Mouse (Mus musculus): ENCODE measurements around the gene Ltk. TPM values are rescaled to one million over a fixed set of nuclear protein-coding genes. Genes with fewer than 3 reads are reported as not detected.
"Not testable (repeated sequence)": the region's sequence is repeated elsewhere in the genome, so short reads cannot be mapped to it uniquely, and the experiment has no call there.

The Ltk gene
- polyA plus RNA-seq, 1 experiment from 2014 or later = 0.17 TPM

GRCm38 (mm10) chr2:119741581-119742411, 18.4 kb downstream of the Ltk start, which contains the start of gene Itpka:
Itpka (plus strand) TSS chr2:119742337.
- Histone ChIP-seq H3K36me3 (no peaks in the 10 kb centered on the region), H3K9ac (peak within 1 kb of the TSS; percentile 75), H3K9me3 (replicated peaks) (no peaks in the 10 kb centered on the region), H3K4me1 (replicated peaks) (peaks cover 49% of the 10 kb centered on the region), H3K4me2 (peak within 1 kb of the TSS; percentile 100), H3K27ac (ENCODE audit: poor library complexity, severe bottlenecking) (peak within 1 kb of the TSS; percentile 87), H3K4me3 (peak within 1 kb of the TSS; percentile 87), H3K27me3 (replicated peaks) (peaks cover 25% of the 10 kb centered on the region)
- peak; percentile 87 for ATAC-seq (ENCODE audit: insufficient number of reproducible peaks, low FRiP score)
- WGBS = under 1% methylated on average over 52 of the region's 53 CpGs

- Histone ChIP-seq H3K9ac (0 out of 2 replicates have a peak overlapping the region, but pooled peaks have one; percentile 75), H3K4me1 (replicated peaks) (peaks cover 49% of the 10 kb centered on the region), H3K36me3 (peaks cover 6% of the 10 kb centered on the region), H3K27ac (ENCODE audit: poor library complexity, severe bottlenecking) (no peak overlapping the region), H3K27me3 (replicated peaks) (peaks cover 33% of the 10 kb centered on the region), H3K4me3 (no peak overlapping the region), H3K9me3 (replicated peaks) (no peaks in the 10 kb centered on the region), H3K4me2 (no peak overlapping the region; the same call in 1 of the 2 replicates)
- WGBS = 21% methylated on average over 2 of the region's 2 CpGs
- no peak for ATAC-seq (ENCODE audit: insufficient number of reproducible peaks, low FRiP score)
Measured at GRCm38 (mm10) chr2:119740567-119740966, 19.7 kb downstream of the Ltk start.

- H3K36me3 ChIP-seq = peaks cover 36% of the 10 kb centered on the region
- H3K4me1 ChIP-seq (replicated peaks) = peaks cover 18% of the 10 kb centered on the region
- H3K27me3 ChIP-seq (replicated peaks) = peaks cover 25% of the 10 kb centered on the region
- H3K27ac ChIP-seq (ENCODE audit: poor library complexity, severe bottlenecking) = no peak overlapping the region
- H3K9ac ChIP-seq = no peak overlapping the region
- 23% methylated on average over 12 of the region's 12 CpGs for WGBS
- H3K4me2 ChIP-seq = no peak overlapping the region; the same call in 1 of the 2 replicates
- ATAC-seq (ENCODE audit: insufficient number of reproducible peaks, low FRiP score) = no peak
- no peak overlapping the region for H3K4me3 ChIP-seq
- no peaks in the 10 kb centered on the region for H3K9me3 ChIP-seq (replicated peaks)
Measured at GRCm38 (mm10) chr2:119737124-119737523, 23.1 kb downstream of the Ltk start.

- no peak for ATAC-seq (ENCODE audit: insufficient number of reproducible peaks, low FRiP score)
- Histone ChIP-seq H3K27me3 (replicated peaks) (0 out of 2 replicates have a peak, but pooled peaks cover 5% of the 10 kb centered on the region), H3K4me2 (no peak overlapping the region), H3K4me1 (replicated peaks) (no peaks in the 10 kb centered on the region), H3K4me3 (no peak overlapping the region), H3K9ac (no peak overlapping the region), H3K36me3 (peaks cover 94% of the 10 kb centered on the region), H3K27ac (ENCODE audit: poor library complexity, severe bottlenecking) (no peak overlapping the region), H3K9me3 (replicated peaks) (no peaks in the 10 kb centered on the region)
- WGBS = 90% methylated on average over 4 of the region's 4 CpGs
Measured at GRCm38 (mm10) chr2:119730735-119731134, 29.5 kb downstream of the Ltk start.

GRCm38 (mm10) chr2:119727762-119728416, 32.3 kb downstream of the Ltk start:
- Histone ChIP-seq H3K9ac (no peak overlapping the region), H3K27me3 (replicated peaks) (no peaks in the 10 kb centered on the region), H3K4me1 (replicated peaks) (no peaks in the 10 kb centered on the region), H3K36me3 (peaks cover 89% of the 10 kb centered on the region), H3K9me3 (replicated peaks) (no peaks in the 10 kb centered on the region), H3K27ac (ENCODE audit: poor library complexity, severe bottlenecking) (no peak overlapping the region), H3K4me2 (no peak overlapping the region), H3K4me3 (no peak overlapping the region)
- WGBS = 84% methylated on average over 3 of the region's 3 CpGs
- 0 out of 2 replicates have a peak, but pooled peaks have one; percentile 42 for ATAC-seq (ENCODE audit: insufficient number of reproducible peaks, low FRiP score)

GRCm38 (mm10) chr2:119721070-119721469, 39.2 kb downstream of the Ltk start:
- Histone ChIP-seq H3K9me3 (replicated peaks) (no peaks in the 10 kb centered on the region), H3K36me3 (peaks cover 83% of the 10 kb centered on the region), H3K9ac (no peak overlapping the region), H3K27me3 (replicated peaks) (no peaks in the 10 kb centered on the region), H3K4me3 (no peak overlapping the region), H3K4me2 (no peak overlapping the region), H3K27ac (ENCODE audit: poor library complexity, severe bottlenecking) (no peak overlapping the region), H3K4me1 (replicated peaks) (no peaks in the 10 kb centered on the region)
- no peak for ATAC-seq (ENCODE audit: insufficient number of reproducible peaks, low FRiP score)
- WGBS = 92% methylated on average over 8 of the region's 8 CpGs

GRCm38 (mm10) chr2:119715868-119716267, 44.4 kb downstream of the Ltk start:
- H3K27ac ChIP-seq (ENCODE audit: poor library complexity, severe bottlenecking); ATAC-seq (ENCODE audit: insufficient number of reproducible peaks, low FRiP score); H3K27me3 ChIP-seq (replicated peaks); H3K9ac ChIP-seq; H3K4me2 ChIP-seq; H3K4me1 ChIP-seq (replicated peaks); H3K9me3 ChIP-seq (replicated peaks); H3K4me3 ChIP-seq: not testable (repeated sequence)
- WGBS = 84% methylated on average over 2 of the region's 2 CpGs
- H3K36me3 ChIP-seq = peaks cover 77% of the 10 kb centered on the region

GRCm38 (mm10) chr2:119710011-119710410, 50.2 kb downstream of the Ltk start:
- no peak overlapping the region for H3K4me2 ChIP-seq
- H3K4me3 ChIP-seq = no peak overlapping the region
- H3K27ac ChIP-seq (ENCODE audit: poor library complexity, severe bottlenecking) = no peak overlapping the region
- no peaks in the 10 kb centered on the region for H3K4me1 ChIP-seq (replicated peaks)
- no peak overlapping the region for H3K9ac ChIP-seq
- no peaks in the 10 kb centered on the region for H3K27me3 ChIP-seq (replicated peaks)
- 91% methylated on average over 3 of the region's 3 CpGs for WGBS
- ATAC-seq (ENCODE audit: insufficient number of reproducible peaks, low FRiP score) = no peak
- H3K36me3 ChIP-seq = peaks cover 66% of the 10 kb centered on the region
- no peaks in the 10 kb centered on the region for H3K9me3 ChIP-seq (replicated peaks)

GRCm38 (mm10) chr2:119707676-119708075, 52.6 kb downstream of the Ltk start:
- Histone ChIP-seq H3K27ac (ENCODE audit: poor library complexity, severe bottlenecking) (no peak overlapping the region), H3K4me1 (replicated peaks) (no peaks in the 10 kb centered on the region), H3K4me2 (no peak overlapping the region), H3K9ac (no peak overlapping the region), H3K9me3 (replicated peaks) (no peaks in the 10 kb centered on the region), H3K36me3 (peaks cover 66% of the 10 kb centered on the region), H3K4me3 (no peak overlapping the region), H3K27me3 (replicated peaks) (no peaks in the 10 kb centered on the region)
- 90% methylated on average over 3 of the region's 3 CpGs for WGBS
- ATAC-seq (ENCODE audit: insufficient number of reproducible peaks, low FRiP score) = no peak

- Histone ChIP-seq H3K36me3 (peaks cover 47% of the 10 kb centered on the region), H3K4me1 (replicated peaks) (no peaks in the 10 kb centered on the region), H3K27me3 (replicated peaks) (no peaks in the 10 kb centered on the region), H3K27ac (ENCODE audit: poor library complexity, severe bottlenecking) (no peak overlapping the region), H3K9me3 (replicated peaks) (no peaks in the 10 kb centered on the region), H3K9ac (no peak overlapping the region), H3K4me3 (no peak overlapping the region), H3K4me2 (no peak overlapping the region)
- no peak for ATAC-seq (ENCODE audit: insufficient number of reproducible peaks, low FRiP score)
- WGBS = 94% methylated on average over 2 of the region's 2 CpGs
Measured at GRCm38 (mm10) chr2:119703171-119703570, 57.1 kb downstream of the Ltk start.
